Mouse (Mus musculus): ENCODE measurements around the gene Nup85.

- no peak for TF ChIP-seq POLR2A (IDR thresholded peaks at IDR 0.05; ENCODE audit: control insufficient read depth in 1 of 2, insufficient read depth in 1 of 2, low read depth in 1 of 2, low read length in 2 of 2, poor library complexity in 1 of 2)
- no peak for TF ChIP-seq SMC3 (IDR thresholded peaks at IDR 0.05; ENCODE audit: low read depth, low read length)
- TF ChIP-seq CTCF (IDR thresholded peaks at IDR 0.05 in 2 of 3, conservative IDR thresholded peaks at IDR 0.05 in 1 of 3; ENCODE audit: control insufficient read depth in 1 of 3, insufficient read depth in 1 of 3, low read depth in 2 of 3, low read length in 3 of 3, poor library complexity in 1 of 3, severe bottlenecking in 1 of 3): no peak
- no peak for TF ChIP-seq TCF12 (IDR thresholded peaks at IDR 0.05; ENCODE audit: low read depth, low read length)
- no peak for TF ChIP-seq TAL1 (IDR thresholded peaks at IDR 0.05; ENCODE audit: low read length)
- no peak for TF ChIP-seq POLR2AphosphoS2 (IDR thresholded peaks at IDR 0.05; ENCODE audit: low read length)
- TF ChIP-seq E2F4 (IDR thresholded peaks at IDR 0.05; ENCODE audit: borderline replicate concordance, low read depth, low read length): no peak
These were observed 55.7 kb downstream of the Nup85 start for GRCm38 (mm10) chr11:115619949-115620348.
